Mouse (Mus musculus) stomach, embryonic 14.5 days (tissue): ENCODE measurements around the gene Slc35f1. TPM values are rescaled to one million over a fixed set of nuclear protein-coding genes. Genes with fewer than 3 reads are reported as not detected.

Experiments
- ATAC-seq: fragments of 200-750 bp; cut with Nextera tagmentation; 2 replicates; pipeline ENCODE4 v1.8.0; 2017; ENCODE audit warnings: low read depth, moderate TSS enrichment; ENCODE audit not compliant: insufficient number of reproducible peaks, insufficient read depth, low FRiP score
- H3K27ac ChIP-seq: fragments of 300-500 bp; sonication (generic); 2 replicates; pipeline ENCODE4 v1.5.1; 2014; ENCODE audit warnings: mild to moderate bottlenecking, low read length, moderate library complexity, mixed read lengths
- H3K27me3 ChIP-seq: fragments of 300-500 bp; sonication (generic); 2 replicates; pipeline ENCODE4 v1.6.1; 2014; ENCODE audit warnings: low read length, control low read depth, mixed read lengths; ENCODE audit not compliant: control insufficient read depth, insufficient read depth
- H3K36me3 ChIP-seq: fragments of 300-500 bp; sonication (generic); 2 replicates; pipeline ENCODE4 v1.6.1; 2014; ENCODE audit warnings: mild to moderate bottlenecking, control low read depth, low read length, moderate library complexity, mixed read lengths; ENCODE audit not compliant: control insufficient read depth, insufficient read depth
- H3K4me1 ChIP-seq: fragments of 300-500 bp; sonication (generic); 2 replicates; pipeline ENCODE4 v1.6.1; 2014; ENCODE audit warnings: low read length, control low read depth, mixed read lengths; ENCODE audit not compliant: control insufficient read depth, insufficient read depth
- H3K4me2 ChIP-seq: fragments of 300-500 bp; sonication (generic); replicated peaks from 2 replicates; pipeline ENCODE4 v1.6.1; 2014; ENCODE audit warnings: low read depth, low read length, control low read depth
- H3K4me3 ChIP-seq: fragments of 300-500 bp; sonication (generic); 2 replicates; pipeline ENCODE4 v1.5.1; 2014; ENCODE audit warnings: low read depth, low read length, control low read depth
- H3K9ac ChIP-seq: fragments of 300-500 bp; sonication (generic); replicated peaks from 2 replicates; pipeline ENCODE4 v1.6.1; 2014; ENCODE audit warnings: low read depth, mild to moderate bottlenecking, control low read depth, low read length, moderate library complexity, mixed read lengths
- H3K9me3 ChIP-seq: fragments of 300-500 bp; sonication (generic); 2 replicates; pipeline ENCODE4 v1.6.1; 2016; ENCODE audit warnings: low read depth, low read length, control low read depth; ENCODE audit not compliant: control insufficient read depth
- WGBS: fragments of 180-500 bp; shearing (Covaris S2); extraction: QIAGEN DNeasy Blood & Tissue Kit; methylation state at CpG from one replicate; pipeline ENCODE4 v1.1.7; 2014; 5-methylcytosine and 5-hydroxymethylcytosine counted together
- polyA plus RNA-seq: library from polyadenylated mRNA; unstranded; fragments of >200 nt; fragmentation: Nextera tagmentation; extraction: Ambion mirVana; gene quantifications from 2 replicates; pipeline ENCODE4 v1.2.1, GENCODE M21; 2014

Gene Slc35f1
- polyA plus RNA-seq, 1 experiment from 2014 or later: 3.4 TPM

- H3K27ac ChIP-seq: no peak overlapping the region
- ATAC-seq: no peak
- H3K4me1 ChIP-seq: no peaks in the 10 kb centered on the region
- H3K4me2 ChIP-seq: no peak overlapping the region
- H3K27me3 ChIP-seq: no peaks in the 10 kb centered on the region
- H3K9me3 ChIP-seq: no peaks in the 10 kb centered on the region
- H3K36me3 ChIP-seq: no peaks in the 10 kb centered on the region
- no peak overlapping the region for H3K4me3 ChIP-seq
- no peak overlapping the region for H3K9ac ChIP-seq
Observed at GRCm38 (mm10) chr10:53052521-53052920, 362.2 kb downstream of the Slc35f1 start.

DNA sequence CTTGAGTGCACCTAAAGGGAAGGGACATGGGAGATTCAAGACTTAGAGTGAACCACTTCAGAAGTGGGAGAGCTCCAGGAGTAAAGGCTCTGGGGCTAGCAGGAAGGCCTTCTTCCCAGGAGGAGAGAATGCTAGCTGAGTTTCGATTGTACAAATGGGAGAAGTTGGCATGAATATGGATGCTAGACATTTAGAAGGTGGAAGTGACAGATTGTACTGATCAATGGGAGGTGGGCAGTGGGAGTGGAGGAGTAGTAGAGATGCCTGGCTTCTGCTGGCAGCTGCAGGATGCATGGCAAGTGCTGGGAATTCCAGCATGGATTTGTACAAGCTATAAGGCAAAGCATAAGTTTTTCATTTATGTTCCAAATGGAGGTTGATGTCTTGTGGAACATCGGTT, 370.4 kb downstream of the Slc35f1 start:
- 81% methylated on average over 2 of the region's 2 CpGs for WGBS
- H3K4me2 ChIP-seq: no peak overlapping the region
- ATAC-seq: no peak
- no peaks in the 10 kb centered on the region for H3K4me1 ChIP-seq
- H3K4me3 ChIP-seq: no peak overlapping the region
- no peaks in the 10 kb centered on the region for H3K27me3 ChIP-seq
- no peak overlapping the region for H3K9ac ChIP-seq
- H3K36me3 ChIP-seq: no peaks in the 10 kb centered on the region
- H3K27ac ChIP-seq: no peak overlapping the region
- H3K9me3 ChIP-seq: no peaks in the 10 kb centered on the region

DNA sequence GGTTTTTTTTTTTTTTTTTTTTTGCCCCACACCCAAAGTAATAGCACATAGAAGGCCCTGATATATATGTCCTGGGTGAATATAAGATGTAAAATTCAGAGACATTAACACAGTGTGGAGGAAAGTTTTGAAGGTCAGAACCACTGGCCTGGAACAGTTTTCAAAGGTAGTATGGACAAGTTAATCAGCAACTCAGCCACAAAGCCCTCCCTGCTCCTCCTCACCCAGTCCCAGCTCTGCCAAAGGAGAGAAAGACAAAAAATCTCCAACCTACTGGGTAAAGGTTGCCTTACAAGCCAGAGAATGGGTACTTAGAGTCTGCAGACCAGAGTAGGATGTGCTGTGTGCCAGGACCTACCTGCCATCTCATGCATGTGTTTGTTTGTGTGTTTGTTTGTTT, 372.4 kb downstream of the Slc35f1 start:
- H3K4me1 ChIP-seq: no peaks in the 10 kb centered on the region
- H3K36me3 ChIP-seq: no peaks in the 10 kb centered on the region
- H3K27me3 ChIP-seq: no peaks in the 10 kb centered on the region
- no peak overlapping the region for H3K4me2 ChIP-seq
- H3K9ac ChIP-seq: no peak overlapping the region
- H3K27ac ChIP-seq: no peak overlapping the region
- no peak for ATAC-seq
- no peak overlapping the region for H3K4me3 ChIP-seq
- no peaks in the 10 kb centered on the region for H3K9me3 ChIP-seq

DNA sequence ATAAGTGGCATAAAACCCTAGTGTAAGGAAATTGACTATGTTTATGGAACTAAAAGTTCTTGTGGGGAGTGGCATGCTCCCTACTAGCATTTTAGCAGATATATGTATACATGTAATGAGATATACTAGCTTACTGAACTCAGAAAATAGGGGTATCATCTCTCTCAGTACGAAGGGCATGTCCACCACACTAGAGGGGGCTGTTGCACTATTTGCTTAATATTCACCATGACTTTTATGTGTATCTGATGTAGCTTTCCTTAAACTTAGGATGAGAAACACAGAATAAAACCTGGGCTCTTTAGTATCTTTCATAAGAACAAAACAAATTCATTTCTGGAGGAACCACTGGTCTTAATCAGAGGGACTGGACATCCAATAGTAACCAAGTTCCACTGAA, 397.5 kb downstream of the Slc35f1 start:
- H3K27ac ChIP-seq: no peak overlapping the region
- no peak overlapping the region for H3K4me3 ChIP-seq
- H3K4me2 ChIP-seq: no peak overlapping the region
- H3K27me3 ChIP-seq: no peaks in the 10 kb centered on the region
- ATAC-seq: no peak
- H3K4me1 ChIP-seq: no peaks in the 10 kb centered on the region
- 66% methylated on average over 1 of the region's 1 CpGs for WGBS
- H3K9me3 ChIP-seq: no peaks in the 10 kb centered on the region
- H3K9ac ChIP-seq: no peak overlapping the region
- no peaks in the 10 kb centered on the region for H3K36me3 ChIP-seq

GRCm38 (mm10) chr10:53091525-53091924, 401.2 kb downstream of the Slc35f1 start:
- H3K36me3 ChIP-seq: no peaks in the 10 kb centered on the region
- ATAC-seq: no peak
- H3K27me3 ChIP-seq: no peaks in the 10 kb centered on the region
- H3K9me3 ChIP-seq: no peaks in the 10 kb centered on the region
- H3K4me1 ChIP-seq: no peaks in the 10 kb centered on the region
- H3K4me2 ChIP-seq: no peak overlapping the region
- H3K27ac ChIP-seq: no peak overlapping the region
- H3K4me3 ChIP-seq: no peak overlapping the region
- 59% methylated on average over 4 of the region's 4 CpGs for WGBS
- H3K9ac ChIP-seq: no peak overlapping the region

GRCm38 (mm10) chr10:53096446-53096845, 406.1 kb downstream of the Slc35f1 start:
- H3K27me3 ChIP-seq: no peaks in the 10 kb centered on the region
- no peak overlapping the region for H3K4me2 ChIP-seq
- no peaks in the 10 kb centered on the region for H3K9me3 ChIP-seq
- no peaks in the 10 kb centered on the region for H3K36me3 ChIP-seq
- no peak overlapping the region for H3K4me3 ChIP-seq
- no peak overlapping the region for H3K9ac ChIP-seq
- 54% methylated on average over 3 of the region's 3 CpGs for WGBS
- no peak overlapping the region for H3K27ac ChIP-seq
- ATAC-seq: no peak
- no peaks in the 10 kb centered on the region for H3K4me1 ChIP-seq

DNA sequence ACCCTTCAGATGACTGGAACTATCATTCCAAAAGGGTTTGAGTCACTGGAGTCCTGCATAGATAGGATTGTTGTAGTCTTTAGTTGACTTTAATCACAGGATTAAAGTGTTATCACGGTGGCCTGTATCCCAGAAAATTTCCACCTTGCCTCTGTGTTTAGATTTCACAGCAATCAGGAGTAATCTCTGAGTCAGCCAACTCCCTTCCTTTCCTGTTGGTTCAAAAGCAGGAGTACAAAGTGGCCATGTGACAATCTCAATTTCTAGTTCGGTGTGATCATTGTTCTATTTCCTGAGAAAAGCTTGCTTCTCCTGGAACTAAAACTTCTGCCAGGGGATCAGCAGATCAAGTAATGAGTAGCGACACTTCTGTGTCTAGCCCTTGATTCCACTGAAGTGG, 410.5 kb downstream of the Slc35f1 start:
- 77% methylated on average over 3 of the region's 3 CpGs for WGBS
- H3K36me3 ChIP-seq: no peaks in the 10 kb centered on the region
- H3K4me1 ChIP-seq: no peaks in the 10 kb centered on the region
- ATAC-seq: no peak
- H3K27me3 ChIP-seq: no peaks in the 10 kb centered on the region
- H3K9ac ChIP-seq: no peak overlapping the region
- no peak overlapping the region for H3K27ac ChIP-seq
- no peak overlapping the region for H3K4me2 ChIP-seq
- no peaks in the 10 kb centered on the region for H3K9me3 ChIP-seq
- H3K4me3 ChIP-seq: no peak overlapping the region

- no peak for ATAC-seq
- no peak overlapping the region for H3K4me3 ChIP-seq
- no peaks in the 10 kb centered on the region for H3K27me3 ChIP-seq
- H3K4me1 ChIP-seq: no peaks in the 10 kb centered on the region
- no peak overlapping the region for H3K9ac ChIP-seq
- no peak overlapping the region for H3K4me2 ChIP-seq
- no peak overlapping the region for H3K27ac ChIP-seq
- no peaks in the 10 kb centered on the region for H3K36me3 ChIP-seq
- H3K9me3 ChIP-seq: no peaks in the 10 kb centered on the region
- WGBS: 59% methylated on average over 2 of the region's 2 CpGs
Observed at GRCm38 (mm10) chr10:53101412-53101811, 411.1 kb downstream of the Slc35f1 start.

DNA sequence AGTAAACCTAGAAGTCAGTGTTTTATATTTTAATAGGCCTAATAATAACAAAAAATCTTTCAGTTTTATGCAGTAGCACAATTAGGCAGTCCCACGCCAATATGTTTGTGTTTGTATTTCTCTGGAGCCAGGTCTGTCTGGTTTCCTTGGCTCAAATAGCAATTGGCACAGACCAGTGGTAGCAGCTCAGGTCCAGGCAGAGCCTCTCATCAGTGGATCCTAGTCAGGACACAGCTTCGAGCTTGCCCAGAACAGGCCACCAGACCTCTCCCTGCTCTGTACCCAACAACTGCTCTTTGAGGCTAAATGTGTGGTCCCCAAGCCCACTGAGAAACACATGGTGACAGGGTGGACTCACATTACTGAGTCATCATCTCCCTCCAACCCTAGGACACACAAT, 412.1 kb downstream of the Slc35f1 start:
- 79% methylated on average over 2 of the region's 2 CpGs for WGBS
- Histone ChIP-seq H3K4me3 (no peak overlapping the region), H3K4me1 (no peaks in the 10 kb centered on the region), H3K9ac (no peak overlapping the region), H3K27ac (no peak overlapping the region), H3K36me3 (no peaks in the 10 kb centered on the region), H3K4me2 (no peak overlapping the region), H3K9me3 (no peaks in the 10 kb centered on the region), H3K27me3 (no peaks in the 10 kb centered on the region)
- ATAC-seq: no peak
